Comparison of ENCODE assay signal across 11 mouse cellular contexts in genomic region chr15:84639072-84639450, GRCm38 (mm10). TPM values are rescaled to one million over a fixed set of nuclear protein-coding genes. Genes with fewer than 3 reads are reported as not detected.
DNase-seq lines count a peak whose midpoint lies in the region; ATAC-seq and TF ChIP-seq lines count a peak whose summit lies in the region.
"Had no signal": no experiment of that assay in that cellular context is flagged by ENCODE, and none has a peak within 500 bp of the region (broad histone marks: within the 10 kb centered on the region; RNA-seq: fewer than 3 reads in every experiment).

No protein-coding gene starts in this region.

- ATAC-seq in kidney, embryonic 16.5 days (ENCODE audit: low FRiP score, low TSS enrichment): 0 out of 2 replicates have a peak, but pooled peaks have one; percentile 28
- peak; percentile 9 for ATAC-seq in Patski
- ATAC-seq: forebrain, embryonic 15.5 days had no signal

- no peaks in the 10 kb centered on the region for H3K36me3 ChIP-seq in kidney, embryonic 16.5 days (ENCODE audit: insufficient read depth, low read length)
- no peaks in the 10 kb centered on the region for H3K36me3 ChIP-seq in limb, embryonic 10.5 days
- H3K36me3 ChIP-seq: forebrain, embryonic 15.5 days had no signal

- H3K4me2 ChIP-seq in kidney, embryonic 16.5 days (replicated peaks; ENCODE audit: low read depth, low read length): no peak overlapping the region
- H3K4me2 ChIP-seq: forebrain, embryonic 15.5 days had no signal

- H3K4me1 ChIP-seq in kidney, embryonic 16.5 days (ENCODE audit: insufficient read depth, low read length): peaks cover 27% of the 10 kb centered on the region
- H3K4me1 ChIP-seq in limb, embryonic 10.5 days: peaks cover 35% of the 10 kb centered on the region
- H3K4me1 ChIP-seq: forebrain, embryonic 15.5 days had no signal

- intact Hi-C loops in gastrocnemius, adult 2 months (cut with DNase I): no loop called here

- 36% methylated on average over 5 of the region's 5 CpGs for WGBS in kidney, embryonic 16.5 days
- WGBS in limb, embryonic 10.5 days: 38% methylated on average over 5 of the region's 5 CpGs

- peak overlapping the region; percentile 84 for H3K27ac ChIP-seq in gastrocnemius, adult 2 months
- peak overlapping the region; percentile 67 for H3K27ac ChIP-seq in kidney, embryonic 16.5 days (ENCODE audit: low read length)
- H3K27ac ChIP-seq in limb, embryonic 10.5 days: peak overlapping the region; percentile 50
- H3K27ac ChIP-seq: forebrain, embryonic 15.5 days had no signal

- no peaks in the 10 kb centered on the region for H3K27me3 ChIP-seq in kidney, embryonic 16.5 days (ENCODE audit: insufficient read depth, low read length)
- no peaks in the 10 kb centered on the region for H3K27me3 ChIP-seq in Patski
- no peaks in the 10 kb centered on the region for H3K27me3 ChIP-seq in limb, embryonic 10.5 days (ENCODE audit: low read depth, poor library complexity, severe bottlenecking)
- H3K27me3 ChIP-seq: forebrain, embryonic 15.5 days had no signal

- no peak for DNase-seq in gastrocnemius, adult 2 months
- DNase-seq in gastrocnemius, postnatal 10 days: no peak
- no peak for DNase-seq in kidney, postnatal 25 days
- no peak for DNase-seq in Patski (ENCODE audit: low read depth, low spot score)
- no peak for DNase-seq in limb, embryonic 10.5 days (ENCODE audit: low spot score)
- no peak for DNase-seq in cerebellum, postnatal 25 days
- no peak for DNase-seq in ovary, postnatal 36 days (ENCODE audit: low spot score)
- DNase-seq: thymus, adult 2 months had no signal

- no peak for TF ChIP-seq CTCF in gastrocnemius, adult 2 months (IDR thresholded peaks at IDR 0.05)
- TF ChIP-seq CTCF in Patski (IDR thresholded peaks at IDR 0.05): no peak

- H3K4me3 ChIP-seq in gastrocnemius, adult 2 months: no peak overlapping the region
- no peak overlapping the region for H3K4me3 ChIP-seq in kidney, embryonic 16.5 days (ENCODE audit: low read length)
- no peak overlapping the region for H3K4me3 ChIP-seq in limb, embryonic 10.5 days
- H3K4me3 ChIP-seq: forebrain, embryonic 15.5 days had no signal

- no peaks in the 10 kb centered on the region for H3K9me3 ChIP-seq in kidney, embryonic 16.5 days (ENCODE audit: low read length)
- H3K9me3 ChIP-seq in limb, embryonic 10.5 days (replicated peaks): no peaks in the 10 kb centered on the region
- H3K9me3 ChIP-seq: forebrain, embryonic 15.5 days had no signal

- in situ Hi-C loops in Patski (cut with MboI; ENCODE audit: low pct_unique_long_range_greater_than_20kb): no loop called here

- H3K9ac ChIP-seq in kidney, embryonic 16.5 days (replicated peaks; ENCODE audit: low read length): no peak overlapping the region
- H3K9ac ChIP-seq: forebrain, embryonic 15.5 days had no signal

- POLR2A ChIA-PET in Patski (lab: Charles Lee): interaction anchor here (0.6 kb wide), 1 partner anchor 43 kb away, joined by 3 read pairs; no protein-coding TSS in a partner anchor

- CTCF ChIA-PET in Patski (lab: Charles Lee): no interaction called here

RNA-seq across cellular contexts. Expression of gene Prr5, which starts 30.4 kb away (rescaled TPM):
- total RNA-seq in gastrocnemius, adult 2 months (2021): 1 to 10 TPM; 3.0 to 4.3 TPM
- total RNA-seq in gastrocnemius, postnatal 10 days (2021): 10 to 100 TPM; 12.3 to 12.7 TPM
- 43.4 and 44.1 TPM in 2 replicates for polyA plus RNA-seq in kidney, embryonic 16.5 days (2015; fragmentation: Nextera tagmentation; extraction: Ambion mirVana)
- polyA plus RNA-seq in Patski (2021): 15.6 TPM
- 16.3 and 16.5 TPM in 2 replicates for polyA plus RNA-seq in limb, embryonic 10.5 days (2016; fragmentation: Nextera tagmentation; extraction: Ambion mirVana)
- total RNA-seq: MEL had no signal
